Comparison of ENCODE assay signal across 8 mouse cellular contexts in genomic region chr3:95280747-95281146, GRCm38 (mm10). TPM values are rescaled to one million over a fixed set of nuclear protein-coding genes. Genes with fewer than 3 reads are reported as not detected.
A peak's percentile ranks its signal among the peaks of the same experiment; 100 is the strongest.
DNase-seq lines count a peak whose midpoint lies in the region; ATAC-seq and TF ChIP-seq lines count a peak whose summit lies in the region.

No protein-coding gene starts in this region.

- H3K4me1 ChIP-seq in embryonic facial prominence, embryonic 12.5 days: peaks cover 17% of the 10 kb centered on the region
- peaks cover 58% of the 10 kb centered on the region for H3K4me1 ChIP-seq in liver, embryonic 16.5 days (ENCODE audit: control insufficient read depth, low read depth, low read length)
- H3K4me1 ChIP-seq in neural tube, embryonic 15.5 days: peaks cover 36% of the 10 kb centered on the region

- peaks cover 56% of the 10 kb centered on the region for H3K79me2 ChIP-seq in C2C12 (ENCODE audit: control insufficient read depth, insufficient read depth)

- H3K4me3 ChIP-seq in C2C12 (ENCODE audit: insufficient read depth, poor library complexity, severe bottlenecking): peak overlapping the region; percentile 89
- H3K4me3 ChIP-seq in embryonic facial prominence, embryonic 12.5 days: peak overlapping the region; percentile 72
- H3K4me3 ChIP-seq in liver, embryonic 16.5 days (ENCODE audit: low read depth, low read length): peak overlapping the region; percentile 81
- peak overlapping the region; percentile 59 for H3K4me3 ChIP-seq in neural tube, embryonic 15.5 days (replicated peaks)

- DNase-seq in cerebellum, adult 9-10 months: peak; percentile 76
- DNase-seq in induced T-regulatory cell, adult 2 months (ENCODE audit: low read depth): peak; percentile 52

- no peaks in the 10 kb centered on the region for H3K9me3 ChIP-seq in embryonic facial prominence, embryonic 12.5 days
- H3K9me3 ChIP-seq in liver, embryonic 16.5 days (replicated peaks; ENCODE audit: control insufficient read depth, low read length): no peaks in the 10 kb centered on the region
- no peaks in the 10 kb centered on the region for H3K9me3 ChIP-seq in neural tube, embryonic 15.5 days (replicated peaks)

- H3K36me3 ChIP-seq in C2C12 (ENCODE audit: control insufficient read depth, insufficient read depth): no peaks in the 10 kb centered on the region
- H3K36me3 ChIP-seq in embryonic facial prominence, embryonic 12.5 days: no peaks in the 10 kb centered on the region
- H3K36me3 ChIP-seq in liver, embryonic 16.5 days (ENCODE audit: control insufficient read depth, insufficient read depth): no peaks in the 10 kb centered on the region
- H3K36me3 ChIP-seq in neural tube, embryonic 15.5 days: no peaks in the 10 kb centered on the region

- ATAC-seq in cerebellum, adult (ENCODE audit: insufficient number of reproducible peaks, low FRiP score, low TSS enrichment): no peak
- no peak for ATAC-seq in embryonic facial prominence, embryonic 12.5 days (ENCODE audit: insufficient number of reproducible peaks, insufficient read depth, low FRiP score, low TSS enrichment)
- ATAC-seq in liver, embryonic 16.5 days (ENCODE audit: low read depth): no peak
- no peak for ATAC-seq in neural tube, embryonic 15.5 days (ENCODE audit: low FRiP score)
- no peak for ATAC-seq in activated CD4-positive, CD25-positive, alpha-beta regulatory T cell, adult 4 months

- peak overlapping the region; percentile 82 for H3K9ac ChIP-seq in embryonic facial prominence, embryonic 12.5 days
- peak overlapping the region; percentile 92 for H3K9ac ChIP-seq in liver, embryonic 16.5 days (ENCODE audit: low read depth, low read length)
- H3K9ac ChIP-seq in neural tube, embryonic 15.5 days (replicated peaks): peak overlapping the region; percentile 75

- peaks cover 6% of the 10 kb centered on the region for H3K79me3 ChIP-seq in C2C12 (ENCODE audit: low read depth)

- H3ac ChIP-seq in C2C12 (ENCODE audit: control insufficient read depth, insufficient read length, low read depth): no peak overlapping the region

- peak overlapping the region; percentile 84 for H3K27ac ChIP-seq in embryonic facial prominence, embryonic 12.5 days
- H3K27ac ChIP-seq in liver, embryonic 16.5 days (ENCODE audit: low read length): peak overlapping the region; percentile 90
- peak overlapping the region; percentile 86 for H3K27ac ChIP-seq in neural tube, embryonic 15.5 days (replicated peaks)

- peak overlapping the region; percentile 74 for H3K4me2 ChIP-seq in embryonic facial prominence, embryonic 12.5 days (replicated peaks)
- peak overlapping the region; percentile 90 for H3K4me2 ChIP-seq in liver, embryonic 16.5 days (ENCODE audit: low read depth, low read length)
- H3K4me2 ChIP-seq in neural tube, embryonic 15.5 days: peak overlapping the region; percentile 76

- H3K27me3 ChIP-seq in C2C12 (ENCODE audit: control insufficient read depth, insufficient read depth, insufficient read length): no peaks in the 10 kb centered on the region
- no peaks in the 10 kb centered on the region for H3K27me3 ChIP-seq in embryonic facial prominence, embryonic 12.5 days
- no peaks in the 10 kb centered on the region for H3K27me3 ChIP-seq in liver, embryonic 16.5 days (ENCODE audit: control insufficient read depth, insufficient read depth, low read depth, low read length)
- H3K27me3 ChIP-seq in neural tube, embryonic 15.5 days (replicated peaks): no peaks in the 10 kb centered on the region

- TF ChIP-seq CTCF in C2C12 (IDR thresholded peaks at IDR 0.05; ENCODE audit: control insufficient read depth, insufficient read depth, insufficient read length): no peak

- 18% methylated on average over 8 of the region's 8 CpGs for WGBS in embryonic facial prominence, embryonic 12.5 days
- WGBS in liver, embryonic 16.5 days (ENCODE audit: insufficient replicate concordance): 8% methylated on average over 8 of the region's 8 CpGs
- WGBS in neural tube, embryonic 15.5 days: 19% methylated on average over 8 of the region's 8 CpGs

TF ChIP-seq in C2C12, 6 proteins besides CTCF, POLR2A, EP300 and RAD21:
- TF ChIP-seq CEBPB (IDR thresholded peaks at IDR 0.05; ENCODE audit: low read depth) (no peak), USF1 (IDR thresholded peaks at IDR 0.05; ENCODE audit: low read depth) (no peak), MAX (IDR thresholded peaks at IDR 0.05) (no peak), MYOG (IDR thresholded peaks at IDR 0.05; ENCODE audit: control insufficient read depth, extremely low read depth, insufficient read length) (no peak), MYOD1 (IDR thresholded peaks at IDR 0.05; ENCODE audit: control insufficient read depth, insufficient read length, low read depth) (no peak), FOSL1 (IDR thresholded peaks at IDR 0.05; ENCODE audit: insufficient read depth, low read length, poor library complexity, severe bottlenecking) (no peak)

RNA-seq across cellular contexts. Expression of gene Mindy1, which starts 0.4 kb away (rescaled TPM):
- 43.6 TPM for polyA plus RNA-seq in C2C12 (2012; fragmentation: generic; extraction: Trizol)
- 43.3 TPM in 2 replicates for polyA plus RNA-seq in embryonic facial prominence, embryonic 12.5 days (2016; fragmentation: Nextera tagmentation; extraction: Ambion mirVana)
- polyA plus RNA-seq in liver, embryonic 16.5 days (2015; fragmentation: Nextera tagmentation; extraction: Ambion mirVana): 21.5 and 23.2 TPM in 2 replicates
- 37.3 and 37.4 TPM in 2 replicates for polyA plus RNA-seq in neural tube, embryonic 15.5 days (2015; fragmentation: Nextera tagmentation; extraction: Ambion mirVana)
- 10 to 100 TPM; 19.3 to 21.6 TPM for polyA plus RNA-seq in activated CD4-positive, CD25-positive, alpha-beta regulatory T cell, adult 4 months (2017; shearing (Covaris generic))

RNA-seq across cellular contexts. Expression of gene Prune1, which starts 1.1 kb away (rescaled TPM):
- polyA plus RNA-seq in C2C12 (2012; fragmentation: generic; extraction: Trizol): 16.1 TPM
- 25.7 and 26.4 TPM in 2 replicates for polyA plus RNA-seq in embryonic facial prominence, embryonic 12.5 days (2016; fragmentation: Nextera tagmentation; extraction: Ambion mirVana)
- polyA plus RNA-seq in liver, embryonic 16.5 days (2015; fragmentation: Nextera tagmentation; extraction: Ambion mirVana): 8.8 and 9.5 TPM in 2 replicates
- polyA plus RNA-seq in neural tube, embryonic 15.5 days (2015; fragmentation: Nextera tagmentation; extraction: Ambion mirVana): 57.3 and 61.7 TPM in 2 replicates
- polyA plus RNA-seq in activated CD4-positive, CD25-positive, alpha-beta regulatory T cell, adult 4 months (2017; shearing (Covaris generic)): 1 to 10 TPM; 6.3 to 9.7 TPM

RNA-seq across cellular contexts. Expression of gene Anxa9, which starts 26.2 kb away (rescaled TPM):
- 1.6 TPM for polyA plus RNA-seq in C2C12 (2012; fragmentation: generic; extraction: Trizol)
- polyA plus RNA-seq in embryonic facial prominence, embryonic 12.5 days (2016; fragmentation: Nextera tagmentation; extraction: Ambion mirVana): 1.3 and 1.6 TPM in 2 replicates
- polyA plus RNA-seq in liver, embryonic 16.5 days (2015; fragmentation: Nextera tagmentation; extraction: Ambion mirVana): 2.2 and 2.5 TPM in 2 replicates
- polyA plus RNA-seq in neural tube, embryonic 15.5 days (2015; fragmentation: Nextera tagmentation; extraction: Ambion mirVana): 0.40 and 0.41 TPM in 2 replicates
- polyA plus RNA-seq in activated CD4-positive, CD25-positive, alpha-beta regulatory T cell, adult 4 months (2017; shearing (Covaris generic)): under 1 TPM in 1 of 2 experiments, not detected in 1; 0.83 TPM

RNA-seq across cellular contexts. Expression of gene Bnipl, which starts 29.8 kb away (rescaled TPM):
- polyA plus RNA-seq in C2C12 (2012; fragmentation: generic; extraction: Trizol): 0.34 TPM
- 1.8 and 2.5 TPM in 2 replicates for polyA plus RNA-seq in embryonic facial prominence, embryonic 12.5 days (2016; fragmentation: Nextera tagmentation; extraction: Ambion mirVana)
- not detected in 2 replicates for polyA plus RNA-seq in liver, embryonic 16.5 days (2015; fragmentation: Nextera tagmentation; extraction: Ambion mirVana)
- 0.29 TPM in 1 of 2 replicates, not detected in the other for polyA plus RNA-seq in neural tube, embryonic 15.5 days (2015; fragmentation: Nextera tagmentation; extraction: Ambion mirVana)
- polyA plus RNA-seq in activated CD4-positive, CD25-positive, alpha-beta regulatory T cell, adult 4 months (2017; shearing (Covaris generic)): not detected

RNA-seq across cellular contexts. Expression of gene Cers2, which starts 33.8 kb away (rescaled TPM):
- polyA plus RNA-seq in C2C12 (2012; fragmentation: generic; extraction: Trizol): 146 TPM
- 155 and 156 TPM in 2 replicates for polyA plus RNA-seq in embryonic facial prominence, embryonic 12.5 days (2016; fragmentation: Nextera tagmentation; extraction: Ambion mirVana)
- polyA plus RNA-seq in liver, embryonic 16.5 days (2015; fragmentation: Nextera tagmentation; extraction: Ambion mirVana): 111 and 117 TPM in 2 replicates
- polyA plus RNA-seq in neural tube, embryonic 15.5 days (2015; fragmentation: Nextera tagmentation; extraction: Ambion mirVana): 93.4 and 102 TPM in 2 replicates
- 100 to 1,000 TPM; 139 to 172 TPM for polyA plus RNA-seq in activated CD4-positive, CD25-positive, alpha-beta regulatory T cell, adult 4 months (2017; shearing (Covaris generic))
